Mouse (Mus musculus) erythroblast, embryonic 14.5 days (primary cell): ENCODE measurements around the gene Ppm1n.

Experiments used
- GATA1 ChIP-seq: IDR thresholded peaks from 2 replicates; pipeline ENCODE4 v1.6.1; 2012; ENCODE audit warnings: low read length, inconsistent platforms, mixed read lengths
- TAL1 ChIP-seq: IDR thresholded peaks from 3 replicates; pipeline ENCODE4 v1.6.1; 2012; ENCODE audit warnings: low read length, inconsistent platforms, mixed read lengths

DNA sequence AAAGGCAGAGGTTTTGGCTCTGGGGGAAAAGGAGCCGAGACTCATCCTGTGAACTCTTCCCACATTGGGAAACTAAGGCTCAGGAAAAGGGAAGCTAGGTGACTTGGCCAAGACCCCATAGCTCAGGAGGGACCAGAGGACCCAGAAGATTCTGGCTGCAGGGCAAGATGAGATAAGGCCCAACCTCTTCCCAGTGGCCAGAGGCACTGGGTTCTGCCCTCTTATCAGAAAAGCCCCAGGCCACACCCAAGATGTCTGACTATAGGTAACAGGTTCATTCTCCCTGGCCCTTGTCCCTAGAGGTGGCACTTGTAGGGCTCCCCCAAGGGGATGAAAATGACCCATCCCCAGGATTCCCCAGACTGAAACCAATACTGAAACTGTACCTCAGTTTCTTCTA is 33.0 kb downstream of the Ppm1n start:
- TF ChIP-seq GATA1 (peak; percentile 69), TAL1 (no peak)
